20 mouse cellular contexts compared by ENCODE assay signal in genomic region chr1:91799323-91799722, GRCm38 (mm10). TPM values are rescaled to one million over a fixed set of nuclear protein-coding genes. Genes with fewer than 3 reads are reported as not detected.
A peak's percentile ranks its signal among the peaks of the same experiment; 100 is the strongest.
DNase-seq lines count a peak whose midpoint lies in the region; ATAC-seq and TF ChIP-seq lines count a peak whose summit lies in the region.
"Had no signal": no experiment of that assay in that cellular context is flagged by ENCODE, and none has a peak within 500 bp of the region (broad histone marks: within the 10 kb centered on the region; RNA-seq: fewer than 3 reads in every experiment).

No protein-coding gene starts in this region.

- H3K4me3 ChIP-seq in hindbrain, embryonic 10.5 days, result no peak overlapping the region
- no peak overlapping the region for H3K4me3 ChIP-seq in hindbrain, postnatal 0 days (ENCODE audit: low read length)
- H3K4me3 ChIP-seq in midbrain, embryonic 10.5 days, result no peak overlapping the region
- no peak overlapping the region for H3K4me3 ChIP-seq in midbrain, postnatal 0 days (ENCODE audit: low read depth, low read length)
- H3K4me3 ChIP-seq in embryonic fibroblast, embryonic 13.5 days (ENCODE audit: insufficient read depth, low read length), result no peak overlapping the region
- H3K4me3 ChIP-seq: stomach, embryonic 15.5 days had no signal

- peak; percentile 44 for DNase-seq in hindbrain, embryonic 10.5 days (ENCODE audit: low spot score)
- DNase-seq in hindbrain, postnatal 0 days (ENCODE audit: low spot score), result no peak
- peak; percentile 24 for DNase-seq in midbrain, embryonic 10.5 days (ENCODE audit: low spot score)
- DNase-seq in midbrain, postnatal 0 days (ENCODE audit: low spot score), result no peak
- DNase-seq in yolk sac, embryonic 10.5 days (ENCODE audit: low spot score), result peak; percentile 62
- DNase-seq in adrenal gland, postnatal 36 days, result no peak
- DNase-seq: cerebellum, postnatal 25 days; forebrain, postnatal 0 days; gastrocnemius, postnatal 10 days; layer of hippocampus, postnatal 36 days; liver, postnatal 0 days; retina, postnatal 1 day; thymus, postnatal 25 days had no signal

- peak overlapping the region; percentile 79; the same call in 1 of the 2 replicates for H3K27ac ChIP-seq in hindbrain, embryonic 10.5 days
- H3K27ac ChIP-seq in hindbrain, postnatal 0 days, result no peak overlapping the region
- H3K27ac ChIP-seq in midbrain, embryonic 10.5 days (replicated peaks), result no peak overlapping the region
- no peak overlapping the region for H3K27ac ChIP-seq in midbrain, postnatal 0 days (ENCODE audit: low read depth, low read length)
- peak overlapping the region; percentile 76; the same call in 1 of the 2 replicates for H3K27ac ChIP-seq in embryonic fibroblast, embryonic 13.5 days (ENCODE audit: insufficient read depth, low read length)
- H3K27ac ChIP-seq: stomach, embryonic 15.5 days had no signal

- 56% methylated on average over 3 of the region's 3 CpGs for WGBS in hindbrain, embryonic 10.5 days
- 67% methylated on average over 3 of the region's 3 CpGs for WGBS in hindbrain, postnatal 0 days
- WGBS in midbrain, embryonic 10.5 days, result 70% methylated on average over 3 of the region's 3 CpGs
- WGBS in midbrain, postnatal 0 days, result 62% methylated on average over 3 of the region's 3 CpGs

- H3K27me3 ChIP-seq in hindbrain, embryonic 10.5 days (ENCODE audit: insufficient read depth, poor library complexity, severe bottlenecking), result peaks cover 72% of the 10 kb centered on the region
- peaks cover 36% of the 10 kb centered on the region for H3K27me3 ChIP-seq in hindbrain, postnatal 0 days (ENCODE audit: insufficient read depth, low read length)
- peaks cover 79% of the 10 kb centered on the region for H3K27me3 ChIP-seq in midbrain, embryonic 10.5 days (ENCODE audit: low read depth, poor library complexity, severe bottlenecking)
- H3K27me3 ChIP-seq in midbrain, postnatal 0 days (ENCODE audit: insufficient read depth, low read length), result peaks cover 37% of the 10 kb centered on the region

- H3K4me2 ChIP-seq in hindbrain, postnatal 0 days (ENCODE audit: low read depth, low read length), result no peak overlapping the region
- no peak overlapping the region for H3K4me2 ChIP-seq in midbrain, postnatal 0 days (ENCODE audit: low read depth, low read length, poor library complexity, severe bottlenecking)

- TF ChIP-seq POLR2A in embryonic fibroblast, embryonic 13.5 days (IDR thresholded peaks at IDR 0.05; ENCODE audit: low read depth, low read length), result no peak

- no peak overlapping the region for H3K9ac ChIP-seq in hindbrain, postnatal 0 days (replicated peaks; ENCODE audit: low read length)
- H3K9ac ChIP-seq in midbrain, postnatal 0 days (replicated peaks; ENCODE audit: low read length, poor library complexity, severe bottlenecking), result no peak overlapping the region
- H3K9ac ChIP-seq: forebrain, postnatal 0 days; liver, postnatal 0 days; stomach, embryonic 15.5 days had no signal

- H3K9me3 ChIP-seq in hindbrain, embryonic 10.5 days, result no peaks in the 10 kb centered on the region
- H3K9me3 ChIP-seq in hindbrain, postnatal 0 days (ENCODE audit: low read length), result no peaks in the 10 kb centered on the region
- no peaks in the 10 kb centered on the region for H3K9me3 ChIP-seq in midbrain, embryonic 10.5 days (replicated peaks)
- no peaks in the 10 kb centered on the region for H3K9me3 ChIP-seq in midbrain, postnatal 0 days (ENCODE audit: low read length)
- H3K9me3 ChIP-seq: limb, embryonic 15.5 days; stomach, embryonic 15.5 days had no signal

- no peak for ATAC-seq in hindbrain, postnatal 0 days
- no peak for ATAC-seq in midbrain, postnatal 0 days (ENCODE audit: low FRiP score)
- ATAC-seq in inflammation-experienced regulatory T-cells, adult 6 months, result no peak
- ATAC-seq: forebrain, postnatal 0 days; liver, postnatal 0 days; midbrain, embryonic 16.5 days had no signal

- peaks cover 38% of the 10 kb centered on the region for H3K4me1 ChIP-seq in hindbrain, embryonic 10.5 days (replicated peaks)
- H3K4me1 ChIP-seq in hindbrain, postnatal 0 days (ENCODE audit: insufficient read depth, low read length), result no peaks in the 10 kb centered on the region
- peaks cover 31% of the 10 kb centered on the region for H3K4me1 ChIP-seq in midbrain, embryonic 10.5 days
- 0 out of 2 replicates have a peak, but pooled peaks cover 4% of the 10 kb centered on the region for H3K4me1 ChIP-seq in midbrain, postnatal 0 days (ENCODE audit: insufficient read depth, low read length)
- no peaks in the 10 kb centered on the region for H3K4me1 ChIP-seq in embryonic fibroblast, embryonic 13.5 days (ENCODE audit: control insufficient read depth, insufficient read depth, low read length)

- H3K36me3 ChIP-seq in hindbrain, embryonic 10.5 days, result no peaks in the 10 kb centered on the region
- no peaks in the 10 kb centered on the region for H3K36me3 ChIP-seq in hindbrain, postnatal 0 days (ENCODE audit: insufficient read depth, low read length)
- no peaks in the 10 kb centered on the region for H3K36me3 ChIP-seq in midbrain, embryonic 10.5 days
- H3K36me3 ChIP-seq in midbrain, postnatal 0 days (ENCODE audit: insufficient read depth, low read length), result no peaks in the 10 kb centered on the region
- H3K36me3 ChIP-seq: limb, embryonic 15.5 days; stomach, embryonic 15.5 days had no signal

- no peak for TF ChIP-seq CTCF in hindbrain, postnatal 0 days (IDR thresholded peaks at IDR 0.05; ENCODE audit: low read depth)
- TF ChIP-seq CTCF in midbrain, postnatal 0 days (IDR thresholded peaks at IDR 0.05), result no peak
- no peak for TF ChIP-seq CTCF in embryonic fibroblast, embryonic 13.5 days (IDR thresholded peaks at IDR 0.05; ENCODE audit: borderline replicate concordance, insufficient read depth, low read length)

RNA-seq across cellular contexts. Expression of gene Twist2, which starts 1.9 kb away (rescaled TPM):
- 19.7 and 19.8 TPM in 2 replicates for polyA plus RNA-seq in hindbrain, embryonic 10.5 days (2016; fragmentation: Nextera tagmentation; extraction: Ambion mirVana)
- total RNA-seq in hindbrain, postnatal 0 days (2014; rRNA removed), result 2.3 and 3.0 TPM in 2 replicates
- 2.3 and 2.4 TPM in 2 replicates for polyA plus RNA-seq in hindbrain, postnatal 0 days (2015; fragmentation: Nextera tagmentation; extraction: Ambion mirVana)
- polyA plus RNA-seq in midbrain, embryonic 10.5 days (2016; fragmentation: Nextera tagmentation; extraction: Ambion mirVana), result 9.4 and 12.3 TPM in 2 replicates
- total RNA-seq in midbrain, postnatal 0 days (2014; rRNA removed), result 2.1 and 7.2 TPM in 2 replicates
- 3.8 and 5.7 TPM in 2 replicates for polyA plus RNA-seq in midbrain, postnatal 0 days (2015; fragmentation: Nextera tagmentation; extraction: Ambion mirVana)
- polyA plus RNA-seq in embryonic fibroblast, embryonic 13.5 days (2011; ENCODE audit: insufficient read length, low read depth, missing spikeins), result 57.2 and 67.7 TPM in 2 replicates
- 1 to 10 TPM; 2.5 to 4.0 TPM for total RNA-seq in adrenal gland, postnatal 36 days (2021)
- not detected for polyA plus RNA-seq in inflammation-experienced regulatory T-cells, adult 6 months (2017; shearing (Covaris generic))
- total RNA-seq: CH12.LX; megakaryocyte progenitor cell, adult 5-6 weeks had no signal

Comparison
In these comparisons a context has a peak if more than half of its experiments do, and no peak if none do; other contexts are left out.
1. DNase-seq: peak in hindbrain, embryonic 10.5 days (single experiment), midbrain, embryonic 10.5 days (single experiment) and yolk sac, embryonic 10.5 days (single experiment); none in hindbrain, postnatal 0 days (single experiment), midbrain, postnatal 0 days (single experiment) and adrenal gland, postnatal 36 days (0 of 2).
2. H3K27ac ChIP-seq: peak in hindbrain, embryonic 10.5 days (single experiment) and embryonic fibroblast, embryonic 13.5 days (single experiment); none in hindbrain, postnatal 0 days (single experiment), midbrain, embryonic 10.5 days (single experiment) and midbrain, postnatal 0 days (single experiment).